Mouse (Mus musculus) heart, postnatal 0 days (tissue): Measurements from ENCODE around the gene Clp1. TPM values are rescaled to one million over a fixed set of nuclear protein-coding genes. Genes with fewer than 3 reads are reported as not detected.

Source experiments
- ATAC-seq: fragments of 200-750 bp; cut with Nextera tagmentation; 2 replicates; pipeline ENCODE4 v1.8.0; 2017; ENCODE audit warnings: low read depth, moderate number of reproducible peaks, moderate library complexity; ENCODE audit not compliant: insufficient read depth
- DNase-seq: peaks from one replicate; pipeline ENCODE4 v3.0.0-alpha.2; 2016; ENCODE audit warnings: low spot score
- H3K27ac ChIP-seq: fragments of 300-500 bp; sonication (generic); 2 replicates; pipeline ENCODE4 v1.5.1; 2014; ENCODE audit warnings: low read depth, mild to moderate bottlenecking
- H3K27me3 ChIP-seq: fragments of 300-500 bp; sonication (generic); 2 replicates; pipeline ENCODE4 v1.6.1; 2014; ENCODE audit warnings: low read length, mixed read lengths; ENCODE audit not compliant: control insufficient read depth, insufficient read depth
- H3K36me3 ChIP-seq: fragments of 300-500 bp; sonication (generic); replicated peaks from 2 replicates; pipeline ENCODE4 v1.6.1; 2014; ENCODE audit warnings: low read length, mixed read lengths; ENCODE audit not compliant: control insufficient read depth, insufficient read depth
- H3K4me1 ChIP-seq: fragments of 300-500 bp; sonication (generic); 2 replicates; pipeline ENCODE4 v1.6.1; 2014; ENCODE audit warnings: antibody characterized with exemption; ENCODE audit not compliant: control insufficient read depth, insufficient read depth
- H3K4me2 ChIP-seq: fragments of 300-500 bp; sonication (generic); 2 replicates; pipeline ENCODE4 v1.6.1; 2014; ENCODE audit warnings: low read depth, mild to moderate bottlenecking, low read length, moderate library complexity
- H3K4me3 ChIP-seq: fragments of 300-500 bp; sonication (generic); 2 replicates; pipeline ENCODE4 v1.5.1; 2014; ENCODE audit warnings: low read depth, low read length
- H3K9ac ChIP-seq: fragments of 300-500 bp; sonication (generic); replicated peaks from 2 replicates; pipeline ENCODE4 v1.6.1; 2014; ENCODE audit warnings: low read depth, low read length, mixed read lengths
- H3K9me3 ChIP-seq: fragments of 300-500 bp; sonication (generic); replicated peaks from 2 replicates; pipeline ENCODE4 v1.6.1; 2016; ENCODE audit warnings: low read length; ENCODE audit not compliant: control insufficient read depth
- CTCF ChIP-seq: IDR thresholded peaks from 2 replicates; pipeline ENCODE4 v1.5.1; 2016; ENCODE audit warnings: antibody characterized with exemption, control low read depth, low read depth
- EP300 ChIP-seq: IDR thresholded peaks from 2 replicates; pipeline ENCODE4 v1.6.1; 2016; ENCODE audit warnings: antibody characterized with exemption, low read depth
- WGBS: fragments of 180-500 bp; shearing (Covaris S2); extraction: QIAGEN DNeasy Blood & Tissue Kit; methylation state at CpG from one replicate; pipeline ENCODE4 v1.1.7; 2014; 5-methylcytosine and 5-hydroxymethylcytosine counted together
- polyA plus RNA-seq: library from polyadenylated mRNA; unstranded; fragments of >200 nt; fragmentation: Nextera tagmentation; extraction: Ambion mirVana; gene quantifications from 2 replicates; pipeline ENCODE4 v1.2.1, GENCODE M21; 2015
- total RNA-seq: library from RNA; depleted of rRNA; stranded (reverse); fragments of >200 nt; gene quantifications from 2 replicates; pipeline ENCODE4 v1.2.3, GENCODE M21; 2014; ENCODE audit warnings: low replicate concordance

Gene Clp1
- total and polyA plus RNA-seq, 2 experiments from 2014 or later: 5.2 to 10.5 TPM

- ATAC-seq (peak; percentile 90), DNase-seq (peak; percentile 98)
- peaks cover 2% of the 10 kb centered on the region for H3K36me3 ChIP-seq
- peak overlapping the region; percentile 94 for H3K4me3 ChIP-seq
- H3K4me2 ChIP-seq: peak overlapping the region; percentile 85
- peak overlapping the region; percentile 97 for H3K27ac ChIP-seq
- no peaks in the 10 kb centered on the region for H3K9me3 ChIP-seq
- peaks cover 16% of the 10 kb centered on the region for H3K4me1 ChIP-seq
- TF ChIP-seq CTCF: no peak
- peak; percentile 85; the same call in 1 of the 2 replicates for TF ChIP-seq EP300
- H3K27me3 ChIP-seq: no peaks in the 10 kb centered on the region
- under 1% methylated on average over 33 of the region's 33 CpGs for WGBS
- H3K9ac ChIP-seq: peak overlapping the region; percentile 87
Measured at GRCm38 (mm10) chr2:84715562-84716361, 11.4 kb downstream of the Clp1 start.

GRCm38 (mm10) chr2:84714811-84715561, 12.2 kb downstream of the Clp1 start, which contains the start of gene Zdhhc5:
Gene Zdhhc5 (minus strand): TSS chr2:84715180.
- Histone ChIP-seq H3K4me3 (peak within 1 kb of the TSS; percentile 94), H3K9ac (peak within 1 kb of the TSS; percentile 87), H3K9me3 (no peaks in the 10 kb centered on the region), H3K4me1 (peaks cover 16% of the 10 kb centered on the region), H3K27ac (peak within 1 kb of the TSS; percentile 97), H3K27me3 (no peaks in the 10 kb centered on the region), H3K36me3 (peaks cover 10% of the 10 kb centered on the region), H3K4me2 (peak within 1 kb of the TSS; percentile 85)
- ATAC-seq: peak; percentile 94
- TF ChIP-seq EP300 (0 out of 2 replicates have a peak, but pooled peaks have one; percentile 39), CTCF (no peak)
- DNase-seq: peak; percentile 98
- under 1% methylated on average over 89 of the region's 107 CpGs for WGBS

- Histone ChIP-seq H3K4me1 (peaks cover 16% of the 10 kb centered on the region), H3K36me3 (peaks cover 16% of the 10 kb centered on the region), H3K4me2 (peak overlapping the region; percentile 81), H3K9ac (peak overlapping the region; percentile 87), H3K27me3 (no peaks in the 10 kb centered on the region), H3K9me3 (no peaks in the 10 kb centered on the region), H3K27ac (peak overlapping the region; percentile 97), H3K4me3 (peak overlapping the region; percentile 94)
- DNase-seq (peak; percentile 20), ATAC-seq (peak; percentile 2; the same call in 1 of the 2 replicates)
- WGBS: under 1% methylated on average over 19 of the region's 26 CpGs
- TF ChIP-seq EP300 (no peak), CTCF (no peak)
Measured at GRCm38 (mm10) chr2:84714422-84714810, 12.7 kb downstream of the Clp1 start.

GRCm38 (mm10) chr2:84711898-84712297, 15.3 kb downstream of the Clp1 start:
- TF ChIP-seq EP300 (no peak), CTCF (no peak)
- Histone ChIP-seq H3K4me2 (no peak overlapping the region), H3K27ac (no peak overlapping the region), H3K4me1 (peaks cover 9% of the 10 kb centered on the region), H3K4me3 (no peak overlapping the region), H3K9ac (no peak overlapping the region), H3K36me3 (peaks cover 31% of the 10 kb centered on the region), H3K9me3 (no peaks in the 10 kb centered on the region), H3K27me3 (no peaks in the 10 kb centered on the region)
- WGBS: 91% methylated on average over 2 of the region's 2 CpGs
- ATAC-seq (no peak), DNase-seq (no peak)

GRCm38 (mm10) chr2:84707523-84707922, 19.6 kb downstream of the Clp1 start:
- peaks cover 52% of the 10 kb centered on the region for H3K36me3 ChIP-seq
- H3K27me3 ChIP-seq: no peaks in the 10 kb centered on the region
- H3K4me1 ChIP-seq: no peaks in the 10 kb centered on the region
- no peak for ATAC-seq
- no peak overlapping the region for H3K27ac ChIP-seq
- H3K4me3 ChIP-seq: no peak overlapping the region
- no peak overlapping the region for H3K4me2 ChIP-seq
- no peaks in the 10 kb centered on the region for H3K9me3 ChIP-seq
- TF ChIP-seq EP300 (no peak), CTCF (no peak)
- 66% methylated on average over 1 of the region's 1 CpGs for WGBS
- no peak overlapping the region for H3K9ac ChIP-seq
- DNase-seq: no peak
